Mouse (Mus musculus) testis, postnatal 10 days (tissue): Measurements from ENCODE around the gene Olfr1472.
"Not testable (repeated sequence)": the region's sequence is repeated elsewhere in the genome, so short reads cannot be mapped to it uniquely, and the experiment has no call there.

ENCODE experiments used
- DNase-seq: peaks from one replicate; pipeline ENCODE4 v3.0.0; 2021; ENCODE audit warnings: low spot score

The Olfr1472 gene

DNA sequence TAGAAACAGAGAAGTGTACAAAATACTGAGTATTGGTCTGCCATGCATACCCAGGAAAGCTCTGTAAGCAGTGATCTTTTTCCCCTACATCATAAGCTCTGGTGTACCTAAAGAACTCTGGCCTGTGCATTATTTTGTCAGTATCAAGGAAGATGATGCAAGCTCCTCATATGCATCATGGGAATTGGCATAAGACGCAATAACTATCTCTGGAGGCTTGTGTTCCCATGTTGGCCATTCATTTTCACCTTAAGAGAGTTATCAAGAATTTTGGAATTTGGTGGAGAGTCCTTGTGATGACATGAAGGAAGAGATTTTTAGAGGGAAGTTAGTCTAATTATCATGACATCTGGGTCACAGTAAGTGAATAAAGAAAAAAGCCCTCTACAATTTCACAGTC is at the start of gene Olfr1472:
Gene Olfr1472, minus strand, starts transcription at position 101 of the 400 bp plus-strand sequence.
- DNase-seq = no peak

GRCm38 (mm10) chr19:13500246-13500645 is 44.4 kb upstream of the Olfr1472 start, which contains the start of gene Olfr1477:
Gene Olfr1477, plus strand, starts transcription at chr19:13500546.
- DNase-seq = no peak

GRCm38 (mm10) chr19:13480096-13480495 is 24.2 kb upstream of the Olfr1472 start, which contains the start of gene Olfr1475:
Gene Olfr1475, minus strand, starts transcription at chr19:13480196.
- no peak for DNase-seq

- not testable (repeated sequence) for DNase-seq
These were observed 13.4 kb upstream of the Olfr1472 start, which contains the start of gene Olfr1474 for GRCm38 (mm10) chr19:13469265-13469664. Gene Olfr1474, plus strand, starts transcription at chr19:13469565.

- not testable (repeated sequence) for DNase-seq
These were observed 12.8 kb downstream of the Olfr1472 start, which contains the start of gene Olfr1471 for GRCm38 (mm10) chr19:13443109-13443508. Gene Olfr1471, plus strand, starts transcription at chr19:13443409.

GRCm38 (mm10) chr19:13407549-13407948 is 48.3 kb downstream of the Olfr1472 start, which contains the start of gene Olfr1469:
Gene Olfr1469, plus strand, starts transcription at chr19:13407849.
- DNase-seq = no peak
